Mouse (Mus musculus) left cerebral cortex, postnatal 10 days (tissue): ENCODE measurements around the gene Vav3. TPM values are rescaled to one million over a fixed set of nuclear protein-coding genes. Genes with fewer than 3 reads are reported as not detected.
"Not testable (repeated sequence)": the region's sequence is repeated elsewhere in the genome, so short reads cannot be mapped to it uniquely, and the experiment has no call there.

Source experiments
- DNase-seq, 2 experiments: peaks; one replicate each; pipeline ENCODE4 v3.0.0; 2021 to 2022; ENCODE audit warnings: low spot score in 2 of 2, mixed read lengths in 1 of 2; ENCODE audit errors: extremely low spot score in 1 of 2
- intact Hi-C: fragments of 180-260 bp; cut with DNase I; formaldehyde crosslinking; loops from one replicate; pipeline ENCODE4 v1.15.1; 2025
- total RNA-seq, 2 experiments: library from RNA; stranded (reverse); gene quantifications; 2 replicates each; pipeline ENCODE4 v1.2.3; 2021

Gene Vav3
- total RNA-seq, 2 experiments from 2014 or later: 2.8 TPM

- DNase-seq: no peak
- intact Hi-C loops: no loop called here
Measured at GRCm38 (mm10) chr3:109421019-109421418, 80.6 kb downstream of the Vav3 start.

- peak in 1 of 2 experiments; percentile 24 for DNase-seq
- intact Hi-C loops: no loop called here
Measured at GRCm38 (mm10) chr3:109423440-109424079, 83.1 kb downstream of the Vav3 start.

GRCm38 (mm10) chr3:109431285-109431684 is 90.8 kb downstream of the Vav3 start:
- intact Hi-C loops: no loop called here
- no peak for DNase-seq

GRCm38 (mm10) chr3:109438552-109438951 is 98.1 kb downstream of the Vav3 start:
- intact Hi-C loops: no loop called here
- no peak for DNase-seq

- DNase-seq: no peak
- intact Hi-C loops: no loop called here
Measured at GRCm38 (mm10) chr3:109439253-109439652, 98.8 kb downstream of the Vav3 start.

GRCm38 (mm10) chr3:109440001-109440400 is 99.5 kb downstream of the Vav3 start:
- DNase-seq: no peak
- intact Hi-C loops: no loop called here

- intact Hi-C loops: no loop called here
Measured at GRCm38 (mm10) chr3:109444077-109444476, 103.6 kb downstream of the Vav3 start.

GRCm38 (mm10) chr3:109446903-109447302 is 106.5 kb downstream of the Vav3 start:
- DNase-seq: no peak
- intact Hi-C loops: no loop called here

More at GRCm38 (mm10) chr3:109444077-109444476, 103.6 kb downstream of the Vav3 start:
- no peak for DNase-seq

GRCm38 (mm10) chr3:109448249-109448648 is 107.8 kb downstream of the Vav3 start:
- intact Hi-C loops, DNase-seq: not testable (repeated sequence)

- no peak for DNase-seq
- intact Hi-C loops: no loop called here
Measured at GRCm38 (mm10) chr3:109451966-109452365, 111.5 kb downstream of the Vav3 start.

- intact Hi-C loops: no loop called here
- DNase-seq: no peak
Measured at GRCm38 (mm10) chr3:109454633-109455032, 114.2 kb downstream of the Vav3 start.

- no peak for DNase-seq
- intact Hi-C loops: no loop called here
Measured at GRCm38 (mm10) chr3:109456340-109456739, 115.9 kb downstream of the Vav3 start.

- DNase-seq: no peak
- intact Hi-C loops: no loop called here
Measured at GRCm38 (mm10) chr3:109463684-109464083, 123.2 kb downstream of the Vav3 start.

GRCm38 (mm10) chr3:109464600-109464999 is 124.1 kb downstream of the Vav3 start:
- intact Hi-C loops: no loop called here
- DNase-seq: no peak

GRCm38 (mm10) chr3:109466541-109466940 is 126.1 kb downstream of the Vav3 start:
- no peak for DNase-seq
- intact Hi-C loops: no loop called here

GRCm38 (mm10) chr3:109467288-109467687 is 126.8 kb downstream of the Vav3 start:
- intact Hi-C loops: no loop called here
- no peak for DNase-seq

GRCm38 (mm10) chr3:109469465-109469864 is 129.0 kb downstream of the Vav3 start:
- DNase-seq: no peak
- intact Hi-C loops: no loop called here

GRCm38 (mm10) chr3:109470651-109471255 is 130.3 kb downstream of the Vav3 start:
- intact Hi-C loops: no loop called here
- DNase-seq: no peak

GRCm38 (mm10) chr3:109476521-109476920 is 136.1 kb downstream of the Vav3 start:
- no peak for DNase-seq
- intact Hi-C loops: no loop called here

GRCm38 (mm10) chr3:109478297-109478696 is 137.8 kb downstream of the Vav3 start:
- intact Hi-C loops: no loop called here
- DNase-seq: no peak

GRCm38 (mm10) chr3:109480625-109481024 is 140.2 kb downstream of the Vav3 start:
- intact Hi-C loops: no loop called here
- no peak for DNase-seq
